Mouse (Mus musculus): Measurements from ENCODE around the gene Tm9sf4. TPM values are rescaled to one million over a fixed set of nuclear protein-coding genes. Genes with fewer than 3 reads are reported as not detected.

Gene Tm9sf4
- total and polyA plus RNA-seq, 2 experiments from 2014 or later: 35.7 to 38.2 TPM

DNA sequence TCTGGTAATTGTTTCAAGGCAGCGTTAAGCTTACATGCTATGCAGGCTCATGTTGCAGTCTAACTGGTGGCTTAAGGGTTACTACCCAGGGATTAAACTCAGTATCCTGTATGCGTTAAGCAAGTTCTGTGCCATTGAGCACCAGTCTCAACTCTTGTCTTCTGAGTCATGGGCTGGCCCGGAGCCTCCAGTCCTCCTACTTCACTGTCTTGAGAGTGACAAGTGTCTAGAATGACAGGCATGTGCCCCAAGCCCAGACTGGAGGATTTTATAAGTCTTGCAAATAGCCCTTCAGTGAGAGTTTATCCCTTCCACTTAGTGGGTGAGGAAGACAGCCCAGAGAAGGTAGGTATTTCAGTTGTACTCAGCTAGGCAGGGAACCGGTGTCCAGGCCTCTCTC is 24.9 kb upstream of the Tm9sf4 start:
- Histone ChIP-seq H3K36me3 (replicated peaks; ENCODE audit: control insufficient read depth, insufficient read depth, low read length) (no peaks in the 10 kb centered on the region), H3K27ac (ENCODE audit: low read depth) (no peak overlapping the region), H3K4me1 (ENCODE audit: control insufficient read depth, insufficient read depth) (peaks cover 12% of the 10 kb centered on the region; the same call in 1 of the 2 replicates), H3K9me3 (replicated peaks; ENCODE audit: control insufficient read depth, low read length) (no peaks in the 10 kb centered on the region), H3K9ac (replicated peaks; ENCODE audit: low read depth, low read length) (no peak overlapping the region), H3K27me3 (ENCODE audit: control insufficient read depth, insufficient read depth, low read length) (no peaks in the 10 kb centered on the region), H3K4me3 (ENCODE audit: low read depth, low read length) (no peak overlapping the region), H3K4me2 (ENCODE audit: low read depth, low read length) (no peak overlapping the region)
- TF ChIP-seq EP300 (IDR thresholded peaks at IDR 0.05; ENCODE audit: low read depth) (no peak), CTCF (IDR thresholded peaks at IDR 0.05; ENCODE audit: low read depth) (no peak)
- ATAC-seq (ENCODE audit: insufficient read depth, low read depth) (no peak), DNase-seq (ENCODE audit: low spot score) (no peak)
- 69% methylated on average over 4 of the region's 4 CpGs for WGBS

GRCm38 (mm10) chr2:153139158-153139557 is 21.9 kb upstream of the Tm9sf4 start:
- Histone ChIP-seq H3K36me3 (replicated peaks; ENCODE audit: control insufficient read depth, insufficient read depth, low read length) (no peaks in the 10 kb centered on the region), H3K4me2 (ENCODE audit: low read depth, low read length) (no peak overlapping the region), H3K27ac (ENCODE audit: low read depth) (no peak overlapping the region), H3K4me1 (ENCODE audit: control insufficient read depth, insufficient read depth) (0 out of 2 replicates have a peak, but pooled peaks cover 6% of the 10 kb centered on the region), H3K27me3 (ENCODE audit: control insufficient read depth, insufficient read depth, low read length) (no peaks in the 10 kb centered on the region), H3K4me3 (ENCODE audit: low read depth, low read length) (no peak overlapping the region), H3K9ac (replicated peaks; ENCODE audit: low read depth, low read length) (no peak overlapping the region), H3K9me3 (replicated peaks; ENCODE audit: control insufficient read depth, low read length) (no peaks in the 10 kb centered on the region)
- TF ChIP-seq EP300 (IDR thresholded peaks at IDR 0.05; ENCODE audit: low read depth): no peak
- no peak for TF ChIP-seq CTCF (IDR thresholded peaks at IDR 0.05; ENCODE audit: low read depth)
- DNase-seq (ENCODE audit: low spot score) (no peak), ATAC-seq (ENCODE audit: insufficient read depth, low read depth) (no peak)
- WGBS: 82% methylated on average over 7 of the region's 7 CpGs

GRCm38 (mm10) chr2:153139996-153140613 is 21.0 kb upstream of the Tm9sf4 start:
- Histone ChIP-seq H3K36me3 (replicated peaks; ENCODE audit: control insufficient read depth, insufficient read depth, low read length) (no peaks in the 10 kb centered on the region), H3K4me1 (ENCODE audit: control insufficient read depth, insufficient read depth) (0 out of 2 replicates have a peak, but pooled peaks cover 6% of the 10 kb centered on the region), H3K4me3 (ENCODE audit: low read depth, low read length) (no peak overlapping the region), H3K27ac (ENCODE audit: low read depth) (peak overlapping the region; percentile 78), H3K4me2 (ENCODE audit: low read depth, low read length) (no peak overlapping the region), H3K9ac (replicated peaks; ENCODE audit: low read depth, low read length) (no peak overlapping the region), H3K9me3 (replicated peaks; ENCODE audit: control insufficient read depth, low read length) (no peaks in the 10 kb centered on the region), H3K27me3 (ENCODE audit: control insufficient read depth, insufficient read depth, low read length) (no peaks in the 10 kb centered on the region)
- ATAC-seq (ENCODE audit: insufficient read depth, low read depth): peak; percentile 88
- 8% methylated on average over 9 of the region's 9 CpGs for WGBS
- peak; percentile 57 for DNase-seq (ENCODE audit: low spot score)
- TF ChIP-seq EP300 (IDR thresholded peaks at IDR 0.05; ENCODE audit: low read depth) (0 out of 2 replicates have a peak, but pooled peaks have one; percentile 35), CTCF (IDR thresholded peaks at IDR 0.05; ENCODE audit: low read depth) (no peak)

- WGBS: 23% methylated on average over 10 of the region's 10 CpGs
- TF ChIP-seq EP300 (IDR thresholded peaks at IDR 0.05; ENCODE audit: low read depth): no peak
- TF ChIP-seq CTCF (IDR thresholded peaks at IDR 0.05; ENCODE audit: low read depth): peak; percentile 78
- Histone ChIP-seq H3K9ac (replicated peaks; ENCODE audit: low read depth, low read length) (no peak overlapping the region), H3K4me3 (ENCODE audit: low read depth, low read length) (no peak overlapping the region), H3K9me3 (replicated peaks; ENCODE audit: control insufficient read depth, low read length) (no peaks in the 10 kb centered on the region), H3K4me2 (ENCODE audit: low read depth, low read length) (no peak overlapping the region), H3K27me3 (ENCODE audit: control insufficient read depth, insufficient read depth, low read length) (no peaks in the 10 kb centered on the region), H3K4me1 (ENCODE audit: control insufficient read depth, insufficient read depth) (0 out of 2 replicates have a peak, but pooled peaks cover 6% of the 10 kb centered on the region), H3K36me3 (replicated peaks; ENCODE audit: control insufficient read depth, insufficient read depth, low read length) (no peaks in the 10 kb centered on the region), H3K27ac (ENCODE audit: low read depth) (no peak overlapping the region)
- DNase-seq (ENCODE audit: low spot score) (peak; percentile 58), ATAC-seq (ENCODE audit: insufficient read depth, low read depth) (no peak)
Observed at GRCm38 (mm10) chr2:153142620-153143199, 18.4 kb upstream of the Tm9sf4 start.

DNA sequence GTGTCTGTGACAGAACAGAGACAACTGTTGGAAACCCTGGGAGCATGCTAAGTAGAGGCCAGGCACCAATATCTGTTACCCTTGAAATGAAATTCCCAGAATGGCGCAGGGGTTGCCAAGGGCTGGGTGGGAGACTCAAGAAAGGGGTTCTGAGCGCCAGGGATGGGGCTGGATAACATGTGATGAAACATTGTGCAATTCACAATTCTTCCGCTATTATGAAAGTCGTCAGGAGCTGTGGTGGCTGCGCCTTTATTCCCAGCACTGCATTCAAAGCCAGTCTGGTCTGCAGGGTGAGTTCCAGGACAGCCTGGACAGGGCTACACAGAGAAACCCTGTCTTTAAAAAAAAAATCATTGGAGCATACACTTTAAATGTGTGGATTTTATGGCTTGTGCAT is 15.8 kb upstream of the Tm9sf4 start:
- Histone ChIP-seq H3K36me3 (replicated peaks; ENCODE audit: control insufficient read depth, insufficient read depth, low read length) (no peaks in the 10 kb centered on the region), H3K9me3 (replicated peaks; ENCODE audit: control insufficient read depth, low read length) (no peaks in the 10 kb centered on the region), H3K4me2 (ENCODE audit: low read depth, low read length) (no peak overlapping the region), H3K27ac (ENCODE audit: low read depth) (no peak overlapping the region), H3K4me1 (ENCODE audit: control insufficient read depth, insufficient read depth) (no peaks in the 10 kb centered on the region), H3K4me3 (ENCODE audit: low read depth, low read length) (no peak overlapping the region), H3K27me3 (ENCODE audit: control insufficient read depth, insufficient read depth, low read length) (no peaks in the 10 kb centered on the region), H3K9ac (replicated peaks; ENCODE audit: low read depth, low read length) (no peak overlapping the region)
- TF ChIP-seq CTCF (IDR thresholded peaks at IDR 0.05; ENCODE audit: low read depth): no peak
- TF ChIP-seq EP300 (IDR thresholded peaks at IDR 0.05; ENCODE audit: low read depth): no peak
- DNase-seq (ENCODE audit: low spot score) (no peak), ATAC-seq (ENCODE audit: insufficient read depth, low read depth) (no peak)
- 75% methylated on average over 5 of the region's 5 CpGs for WGBS

All from heart, postnatal 0 days (tissue).